Mouse (Mus musculus) heart, postnatal 0 days (tissue): ENCODE measurements around the gene Mrpl48. TPM values are rescaled to one million over a fixed set of nuclear protein-coding genes. Genes with fewer than 3 reads are reported as not detected.

Source experiments
- ATAC-seq: fragments of 200-750 bp; cut with Nextera tagmentation; 2 replicates; pipeline ENCODE4 v1.8.0; 2017; ENCODE audit warnings: low read depth, moderate number of reproducible peaks, moderate library complexity; ENCODE audit not compliant: insufficient read depth
- DNase-seq: peaks from one replicate; pipeline ENCODE4 v3.0.0-alpha.2; 2016; ENCODE audit warnings: low spot score
- H3K27ac ChIP-seq: fragments of 300-500 bp; sonication (generic); 2 replicates; pipeline ENCODE4 v1.5.1; 2014; ENCODE audit warnings: low read depth, mild to moderate bottlenecking
- H3K27me3 ChIP-seq: fragments of 300-500 bp; sonication (generic); 2 replicates; pipeline ENCODE4 v1.6.1; 2014; ENCODE audit warnings: low read length, mixed read lengths; ENCODE audit not compliant: control insufficient read depth, insufficient read depth
- H3K36me3 ChIP-seq: fragments of 300-500 bp; sonication (generic); replicated peaks from 2 replicates; pipeline ENCODE4 v1.6.1; 2014; ENCODE audit warnings: low read length, mixed read lengths; ENCODE audit not compliant: control insufficient read depth, insufficient read depth
- H3K4me1 ChIP-seq: fragments of 300-500 bp; sonication (generic); 2 replicates; pipeline ENCODE4 v1.6.1; 2014; ENCODE audit warnings: antibody characterized with exemption; ENCODE audit not compliant: control insufficient read depth, insufficient read depth
- H3K4me2 ChIP-seq: fragments of 300-500 bp; sonication (generic); 2 replicates; pipeline ENCODE4 v1.6.1; 2014; ENCODE audit warnings: low read depth, mild to moderate bottlenecking, low read length, moderate library complexity
- H3K4me3 ChIP-seq: fragments of 300-500 bp; sonication (generic); 2 replicates; pipeline ENCODE4 v1.5.1; 2014; ENCODE audit warnings: low read depth, low read length
- H3K9ac ChIP-seq: fragments of 300-500 bp; sonication (generic); replicated peaks from 2 replicates; pipeline ENCODE4 v1.6.1; 2014; ENCODE audit warnings: low read depth, low read length, mixed read lengths
- H3K9me3 ChIP-seq: fragments of 300-500 bp; sonication (generic); replicated peaks from 2 replicates; pipeline ENCODE4 v1.6.1; 2016; ENCODE audit warnings: low read length; ENCODE audit not compliant: control insufficient read depth
- CTCF ChIP-seq: IDR thresholded peaks from 2 replicates; pipeline ENCODE4 v1.5.1; 2016; ENCODE audit warnings: antibody characterized with exemption, control low read depth, low read depth
- EP300 ChIP-seq: IDR thresholded peaks from 2 replicates; pipeline ENCODE4 v1.6.1; 2016; ENCODE audit warnings: antibody characterized with exemption, low read depth
- WGBS: fragments of 180-500 bp; shearing (Covaris S2); extraction: QIAGEN DNeasy Blood & Tissue Kit; methylation state at CpG from one replicate; pipeline ENCODE4 v1.1.7; 2014; 5-methylcytosine and 5-hydroxymethylcytosine counted together
- polyA plus RNA-seq: library from polyadenylated mRNA; unstranded; fragments of >200 nt; fragmentation: Nextera tagmentation; extraction: Ambion mirVana; gene quantifications from 2 replicates; pipeline ENCODE4 v1.2.1, GENCODE M21; 2015
- total RNA-seq: library from RNA; depleted of rRNA; stranded (reverse); fragments of >200 nt; gene quantifications from 2 replicates; pipeline ENCODE4 v1.2.3, GENCODE M21; 2014; ENCODE audit warnings: low replicate concordance

Mrpl48 gene
- total and polyA plus RNA-seq, 2 experiments from 2014 or later, result 32.6 to 119 TPM

GRCm38 (mm10) chr7:100624538-100624937, 16.4 kb upstream of the Mrpl48 start:
- ATAC-seq (no peak), DNase-seq (no peak)
- H3K4me3 ChIP-seq, result no peak overlapping the region
- H3K4me2 ChIP-seq, result no peak overlapping the region
- 74% methylated on average over 3 of the region's 3 CpGs for WGBS
- TF ChIP-seq CTCF, result no peak
- no peak for TF ChIP-seq EP300
- H3K9ac ChIP-seq, result no peak overlapping the region
- peaks cover 1% of the 10 kb centered on the region for H3K36me3 ChIP-seq
- H3K27ac ChIP-seq, result no peak overlapping the region
- H3K27me3 ChIP-seq, result no peaks in the 10 kb centered on the region
- H3K9me3 ChIP-seq, result no peaks in the 10 kb centered on the region
- H3K4me1 ChIP-seq, result no peaks in the 10 kb centered on the region; the same call in 1 of the 2 replicates

- Histone ChIP-seq H3K9ac (no peak overlapping the region), H3K27me3 (no peaks in the 10 kb centered on the region), H3K27ac (no peak overlapping the region), H3K9me3 (no peaks in the 10 kb centered on the region), H3K4me2 (no peak overlapping the region), H3K36me3 (no peaks in the 10 kb centered on the region; the same call in 1 of the 2 replicates), H3K4me3 (no peak overlapping the region), H3K4me1 (no peaks in the 10 kb centered on the region; the same call in 1 of the 2 replicates)
- ATAC-seq (no peak), DNase-seq (no peak)
- WGBS, result 69% methylated on average over 2 of the region's 2 CpGs
- TF ChIP-seq CTCF, result peak; percentile 13; the same call in 1 of the 2 replicates
- TF ChIP-seq EP300, result no peak
Observed at GRCm38 (mm10) chr7:100622277-100622676, 14.2 kb upstream of the Mrpl48 start.

GRCm38 (mm10) chr7:100616121-100616857, 8.2 kb upstream of the Mrpl48 start:
- H3K4me3 ChIP-seq, result no peak overlapping the region
- H3K27me3 ChIP-seq, result no peaks in the 10 kb centered on the region
- DNase-seq, result no peak
- no peak overlapping the region for H3K27ac ChIP-seq
- WGBS, result 82% methylated on average over 4 of the region's 4 CpGs
- H3K9me3 ChIP-seq, result no peaks in the 10 kb centered on the region
- H3K9ac ChIP-seq, result no peak overlapping the region
- ATAC-seq, result no peak
- TF ChIP-seq CTCF, result no peak
- no peak for TF ChIP-seq EP300
- H3K4me1 ChIP-seq, result 0 out of 2 replicates have a peak, but pooled peaks cover 4% of the 10 kb centered on the region
- no peak overlapping the region for H3K4me2 ChIP-seq
- H3K36me3 ChIP-seq, result no peaks in the 10 kb centered on the region

- Histone ChIP-seq H3K4me2 (peak overlapping the region; percentile 91), H3K4me3 (peak overlapping the region; percentile 89), H3K9me3 (no peaks in the 10 kb centered on the region), H3K4me1 (peaks cover 10% of the 10 kb centered on the region), H3K36me3 (no peaks in the 10 kb centered on the region), H3K27ac (peak overlapping the region; percentile 96), H3K9ac (peak overlapping the region; percentile 96), H3K27me3 (no peaks in the 10 kb centered on the region)
- DNase-seq, result no peak
- no peak for ATAC-seq
- 10% methylated on average over 4 of the region's 4 CpGs for WGBS
- TF ChIP-seq CTCF (no peak), EP300 (no peak)
Observed at GRCm38 (mm10) chr7:100608910-100609309, 809 bp upstream of the Mrpl48 start.

GRCm38 (mm10) chr7:100607214-100608129, 629 bp downstream of the Mrpl48 start, which contains the start of gene Rab6a:
Gene Rab6a (plus strand): TSS chr7:100607410.
- Histone ChIP-seq H3K4me2 (peak within 1 kb of the TSS; percentile 91), H3K27ac (peak within 1 kb of the TSS; percentile 96), H3K4me1 (peaks cover 10% of the 10 kb centered on the region), H3K36me3 (no peaks in the 10 kb centered on the region), H3K27me3 (no peaks in the 10 kb centered on the region), H3K9ac (peak within 1 kb of the TSS; percentile 96), H3K9me3 (no peaks in the 10 kb centered on the region), H3K4me3 (peak within 1 kb of the TSS; percentile 89)
- TF ChIP-seq EP300, result peak; percentile 22; the same call in 1 of the 2 replicates
- TF ChIP-seq CTCF, result peak; percentile 21; the same call in 1 of the 2 replicates
- DNase-seq (peak; percentile 99), ATAC-seq (peak; percentile 95)
- under 1% methylated on average over 71 of the region's 105 CpGs for WGBS
